Mouse (Mus musculus) intestine, postnatal 0 days (tissue): Measurements from ENCODE around the gene Rassf7. TPM values are rescaled to one million over a fixed set of nuclear protein-coding genes. Genes with fewer than 3 reads are reported as not detected.
A peak's percentile ranks its signal among the peaks of the same experiment; 100 is the strongest.

ENCODE experiments used
- ATAC-seq: fragments of 200-750 bp; cut with Nextera tagmentation; 2 replicates; pipeline ENCODE4 v1.8.0; 2017; ENCODE audit warnings: mild to moderate bottlenecking, moderate TSS enrichment, moderate library complexity
- H3K27ac ChIP-seq: fragments of 300-500 bp; sonication (generic); 2 replicates; pipeline ENCODE4 v1.5.1; 2014; ENCODE audit warnings: mild to moderate bottlenecking, low read depth, low read length, moderate library complexity
- H3K27me3 ChIP-seq: fragments of 300-500 bp; sonication (generic); replicated peaks from 2 replicates; pipeline ENCODE4 v1.6.1; 2014; ENCODE audit warnings: low read length, mixed read lengths; ENCODE audit not compliant: control insufficient read depth, insufficient read depth
- H3K36me3 ChIP-seq: fragments of 300-500 bp; sonication (generic); 2 replicates; pipeline ENCODE4 v1.6.1; 2014; ENCODE audit warnings: mild to moderate bottlenecking, moderate library complexity; ENCODE audit not compliant: control insufficient read depth, insufficient read depth
- H3K4me1 ChIP-seq: fragments of 300-500 bp; sonication (generic); replicated peaks from 2 replicates; pipeline ENCODE4 v1.6.1; 2014; ENCODE audit warnings: antibody characterized with exemption, low read length, mixed read lengths; ENCODE audit not compliant: control insufficient read depth, insufficient read depth
- H3K4me2 ChIP-seq: fragments of 300-500 bp; sonication (generic); replicated peaks from 2 replicates; pipeline ENCODE4 v1.6.1; 2014; ENCODE audit warnings: low read depth, mild to moderate bottlenecking, moderate library complexity
- H3K4me3 ChIP-seq: fragments of 300-500 bp; sonication (generic); 2 replicates; pipeline ENCODE4 v1.5.1; 2014; ENCODE audit warnings: low read depth, low read length
- H3K9ac ChIP-seq: fragments of 300-500 bp; sonication (generic); 2 replicates; pipeline ENCODE4 v1.6.1; 2014; ENCODE audit warnings: mild to moderate bottlenecking, low read depth, low read length
- H3K9me3 ChIP-seq: fragments of 300-500 bp; sonication (generic); 2 replicates; pipeline ENCODE4 v1.6.1; 2016; ENCODE audit warnings: mixed run types; ENCODE audit not compliant: control insufficient read depth
- CTCF ChIP-seq: sonication (generic); IDR thresholded peaks from 2 replicates; pipeline ENCODE4 v1.5.1; 2016; ENCODE audit warnings: low read depth, mild to moderate bottlenecking, control low read depth, antibody characterized with exemption, moderate library complexity
- WGBS: fragments of 180-500 bp; shearing (Covaris S2); extraction: QIAGEN DNeasy Blood & Tissue Kit; methylation state at CpG from one replicate; pipeline ENCODE4 v1.1.7; 2014; 5-methylcytosine and 5-hydroxymethylcytosine counted together
- polyA plus RNA-seq: library from polyadenylated mRNA; unstranded; fragments of >200 nt; fragmentation: Nextera tagmentation; extraction: Ambion mirVana; gene quantifications from 2 replicates; pipeline ENCODE4 v1.2.1, GENCODE M21; 2015

The Rassf7 gene
- polyA plus RNA-seq, 1 experiment from 2014 or later: 47.6 TPM

- Histone ChIP-seq H3K9ac (no peak overlapping the region), H3K27me3 (no peaks in the 10 kb centered on the region), H3K4me2 (no peak overlapping the region), H3K9me3 (no peaks in the 10 kb centered on the region), H3K27ac (no peak overlapping the region), H3K4me3 (no peak overlapping the region), H3K4me1 (no peaks in the 10 kb centered on the region), H3K36me3 (no peaks in the 10 kb centered on the region)
- WGBS: 94% methylated on average over 5 of the region's 5 CpGs
- no peak for TF ChIP-seq CTCF
- no peak for ATAC-seq
Observed at GRCm38 (mm10) chr7:141205504-141205903, 10.2 kb upstream of the Rassf7 start.

- no peak for ATAC-seq
- H3K27ac ChIP-seq: no peak overlapping the region
- no peaks in the 10 kb centered on the region for H3K9me3 ChIP-seq
- H3K4me2 ChIP-seq: no peak overlapping the region
- H3K27me3 ChIP-seq: no peaks in the 10 kb centered on the region
- no peaks in the 10 kb centered on the region for H3K4me1 ChIP-seq
- H3K9ac ChIP-seq: no peak overlapping the region
- H3K4me3 ChIP-seq: no peak overlapping the region
- TF ChIP-seq CTCF: no peak
- no peaks in the 10 kb centered on the region for H3K36me3 ChIP-seq
- 93% methylated on average over 18 of the region's 18 CpGs for WGBS
Observed at GRCm38 (mm10) chr7:141206182-141206937, 9.3 kb upstream of the Rassf7 start.

- Histone ChIP-seq H3K36me3 (no peaks in the 10 kb centered on the region), H3K4me2 (no peak overlapping the region), H3K9me3 (no peaks in the 10 kb centered on the region), H3K9ac (no peak overlapping the region), H3K27ac (no peak overlapping the region), H3K4me1 (peaks cover 7% of the 10 kb centered on the region; the same call in 1 of the 2 replicates), H3K4me3 (no peak overlapping the region), H3K27me3 (no peaks in the 10 kb centered on the region)
- TF ChIP-seq CTCF: no peak
- ATAC-seq: no peak
- WGBS: 77% methylated on average over 3 of the region's 3 CpGs
Observed at GRCm38 (mm10) chr7:141209526-141209925, 6.1 kb upstream of the Rassf7 start.

- WGBS: 40% methylated on average over 12 of the region's 12 CpGs
- Histone ChIP-seq H3K4me3 (no peak overlapping the region), H3K4me1 (peaks cover 7% of the 10 kb centered on the region; the same call in 1 of the 2 replicates), H3K4me2 (no peak overlapping the region), H3K27me3 (no peaks in the 10 kb centered on the region), H3K36me3 (no peaks in the 10 kb centered on the region), H3K9me3 (no peaks in the 10 kb centered on the region), H3K9ac (no peak overlapping the region), H3K27ac (peak overlapping the region; percentile 41; the same call in 1 of the 2 replicates)
- peak; percentile 75 for ATAC-seq
- TF ChIP-seq CTCF: no peak
Observed at GRCm38 (mm10) chr7:141210137-141210536, 5.5 kb upstream of the Rassf7 start.

- no peaks in the 10 kb centered on the region for H3K9me3 ChIP-seq
- no peak overlapping the region for H3K4me2 ChIP-seq
- H3K4me3 ChIP-seq: no peak overlapping the region
- H3K27me3 ChIP-seq: no peaks in the 10 kb centered on the region
- no peak for TF ChIP-seq CTCF
- H3K4me1 ChIP-seq: peaks cover 7% of the 10 kb centered on the region; the same call in 1 of the 2 replicates
- 70% methylated on average over 14 of the region's 14 CpGs for WGBS
- H3K27ac ChIP-seq: peak overlapping the region; percentile 41
- no peak overlapping the region for H3K9ac ChIP-seq
- no peak for ATAC-seq
- no peaks in the 10 kb centered on the region for H3K36me3 ChIP-seq
Observed at GRCm38 (mm10) chr7:141210606-141211131, 5.0 kb upstream of the Rassf7 start.

- no peak for TF ChIP-seq CTCF
- no peak for ATAC-seq
- Histone ChIP-seq H3K9ac (no peak overlapping the region), H3K9me3 (no peaks in the 10 kb centered on the region), H3K27ac (peak overlapping the region; percentile 57; the same call in 1 of the 2 replicates), H3K4me1 (peaks cover 17% of the 10 kb centered on the region), H3K4me2 (peak overlapping the region; percentile 38; the same call in 1 of the 2 replicates), H3K4me3 (no peak overlapping the region), H3K36me3 (peaks cover 12% of the 10 kb centered on the region; the same call in 1 of the 2 replicates), H3K27me3 (no peaks in the 10 kb centered on the region)
- WGBS: 51% methylated on average over 3 of the region's 3 CpGs
Observed at GRCm38 (mm10) chr7:141213133-141213532, 2.5 kb upstream of the Rassf7 start.
